ENCODE assay signal across 8 mouse cellular contexts in genomic region chr16:89991701-89992152, GRCm38 (mm10).
DNase-seq lines count a peak whose midpoint lies in the region; ATAC-seq and TF ChIP-seq lines count a peak whose summit lies in the region.

No protein-coding gene starts in this region.

- no peak for TF ChIP-seq CTCF in lung, embryonic 14.5 days (IDR thresholded peaks at IDR 0.05; ENCODE audit: low read depth)
- TF ChIP-seq CTCF in forebrain, postnatal 0 days (IDR thresholded peaks at IDR 0.05; ENCODE audit: low read depth), result no peak

- no peak overlapping the region for H3K4me2 ChIP-seq in embryonic facial prominence, embryonic 11.5 days (ENCODE audit: low read depth, low read length)
- H3K4me2 ChIP-seq in lung, embryonic 14.5 days, result no peak overlapping the region
- no peak overlapping the region for H3K4me2 ChIP-seq in forebrain, postnatal 0 days (ENCODE audit: low read depth)

- intact Hi-C loops in heart, postnatal 10 days (cut with DNase I), result no loop called here

- H3K9me3 ChIP-seq in embryonic facial prominence, embryonic 11.5 days (replicated peaks; ENCODE audit: control insufficient read depth, low read length), result no peaks in the 10 kb centered on the region; the same call in 1 of the 2 replicates
- no peaks in the 10 kb centered on the region for H3K9me3 ChIP-seq in lung, embryonic 14.5 days (ENCODE audit: low read depth, low read length)
- H3K9me3 ChIP-seq in forebrain, postnatal 0 days (ENCODE audit: low read length), result no peaks in the 10 kb centered on the region

- no peak overlapping the region for H3K9ac ChIP-seq in embryonic facial prominence, embryonic 11.5 days (replicated peaks; ENCODE audit: low read length)
- no peak overlapping the region for H3K9ac ChIP-seq in lung, embryonic 14.5 days
- no peak overlapping the region for H3K9ac ChIP-seq in forebrain, postnatal 0 days

- H3K27me3 ChIP-seq in embryonic facial prominence, embryonic 11.5 days (ENCODE audit: control insufficient read depth, insufficient read depth, low read length), result no peaks in the 10 kb centered on the region
- H3K27me3 ChIP-seq in lung, embryonic 14.5 days (ENCODE audit: insufficient read depth, low read length), result no peaks in the 10 kb centered on the region
- no peaks in the 10 kb centered on the region for H3K27me3 ChIP-seq in forebrain, postnatal 0 days (ENCODE audit: insufficient read depth, low read length)

- H3K36me3 ChIP-seq in embryonic facial prominence, embryonic 11.5 days (replicated peaks; ENCODE audit: control insufficient read depth, insufficient read depth, low read depth, low read length), result no peaks in the 10 kb centered on the region
- H3K36me3 ChIP-seq in lung, embryonic 14.5 days (ENCODE audit: insufficient read depth), result no peaks in the 10 kb centered on the region
- H3K36me3 ChIP-seq in forebrain, postnatal 0 days (ENCODE audit: insufficient read depth), result no peaks in the 10 kb centered on the region

- peak; percentile 50 for DNase-seq in embryo, embryonic 10 days (ENCODE audit: low spot score)
- no peak for DNase-seq in embryo, embryonic 9.5 days (ENCODE audit: extremely low spot score)
- DNase-seq in embryonic facial prominence, embryonic 11.5 days (ENCODE audit: low spot score), result peak; percentile 85
- DNase-seq in heart, postnatal 10 days, result peak; percentile 73 to 76
- DNase-seq in lung, embryonic 14.5 days, result peak; percentile 67
- no peak for DNase-seq in forebrain, postnatal 0 days
- no peak for DNase-seq in ovary, adult 18-20 months (ENCODE audit: low spot score)
- DNase-seq in c-Kit-positive CD71-positive TER-119-positive erythroid progenitor cells, embryonic 14.5 days (ENCODE audit: low spot score), result no peak

- ATAC-seq in embryonic facial prominence, embryonic 11.5 days (replicated peaks; ENCODE audit: insufficient number of reproducible peaks, low FRiP score, low TSS enrichment, low read depth), result peak; percentile 59; the same call in 1 of the 2 replicates
- peak; percentile 66; the same call in 1 of the 2 replicates for ATAC-seq in lung, embryonic 14.5 days (ENCODE audit: insufficient read depth)
- no peak for ATAC-seq in forebrain, postnatal 0 days

- WGBS in embryonic facial prominence, embryonic 11.5 days, result 52% methylated on average over 12 of the region's 12 CpGs
- WGBS in lung, embryonic 14.5 days, result 51% methylated on average over 12 of the region's 12 CpGs
- 84% methylated on average over 12 of the region's 12 CpGs for WGBS in forebrain, postnatal 0 days

- H3K27ac ChIP-seq in embryonic facial prominence, embryonic 11.5 days (replicated peaks; ENCODE audit: low read depth, low read length), result peak overlapping the region; percentile 44; the same call in 1 of the 2 replicates
- peak overlapping the region; percentile 50; the same call in 1 of the 2 replicates for H3K27ac ChIP-seq in lung, embryonic 14.5 days (ENCODE audit: low read depth)
- H3K27ac ChIP-seq in forebrain, postnatal 0 days (ENCODE audit: low read depth, low read length), result no peak overlapping the region

- H3K4me1 ChIP-seq in embryonic facial prominence, embryonic 11.5 days (ENCODE audit: control insufficient read depth, insufficient read depth, low read length), result no peaks in the 10 kb centered on the region; the same call in 1 of the 2 replicates
- 0 out of 2 replicates have a peak, but pooled peaks cover 4% of the 10 kb centered on the region for H3K4me1 ChIP-seq in lung, embryonic 14.5 days (ENCODE audit: insufficient read depth)
- H3K4me1 ChIP-seq in forebrain, postnatal 0 days (ENCODE audit: insufficient read depth), result 0 out of 2 replicates have a peak, but pooled peaks cover 6% of the 10 kb centered on the region

- H3K4me3 ChIP-seq in embryonic facial prominence, embryonic 11.5 days (ENCODE audit: low read depth, low read length), result no peak overlapping the region
- H3K4me3 ChIP-seq in lung, embryonic 14.5 days (ENCODE audit: low read depth, low read length), result no peak overlapping the region
- no peak overlapping the region for H3K4me3 ChIP-seq in forebrain, postnatal 0 days (ENCODE audit: low read depth, low read length)

Comparison
In these comparisons a context has a peak if more than half of its experiments do, and no peak if none do; other contexts are left out.
1. DNase-seq: peak in embryo, embryonic 10 days (single experiment), embryonic facial prominence, embryonic 11.5 days (single experiment), heart, postnatal 10 days (2 of 2) and lung, embryonic 14.5 days (single experiment); none in embryo, embryonic 9.5 days (single experiment), forebrain, postnatal 0 days (single experiment), ovary, adult 18-20 months (single experiment) and c-Kit-positive CD71-positive TER-119-positive erythroid progenitor cells, embryonic 14.5 days (single experiment).